Mouse (Mus musculus): ENCODE data around the gene Heca. TPM values are rescaled to one million over a fixed set of nuclear protein-coding genes. Genes with fewer than 3 reads are reported as not detected.

The Heca gene
- polyA plus RNA-seq, 1 experiment from 2014 or later: 7.2 TPM

- 91% methylated on average over 6 of the region's 6 CpGs for WGBS
- DNase-seq (ENCODE audit: low spot score): no peak
- ATAC-seq: no peak
Measured at GRCm38 (mm10) chr10:17860701-17861480, 87.0 kb downstream of the Heca start.

GRCm38 (mm10) chr10:17857647-17858261, 90.1 kb downstream of the Heca start:
- no peak overlapping the region for H3K4me3 ChIP-seq (ENCODE audit: low read depth, low read length)
- no peaks in the 10 kb centered on the region for H3K9me3 ChIP-seq (replicated peaks; ENCODE audit: control insufficient read depth, low read length)
- no peak overlapping the region for H3K4me2 ChIP-seq (ENCODE audit: low read length)
- DNase-seq (ENCODE audit: low spot score): no peak
- no peaks in the 10 kb centered on the region for H3K36me3 ChIP-seq (ENCODE audit: control insufficient read depth, insufficient read depth, low read length)
- no peak overlapping the region for H3K9ac ChIP-seq (ENCODE audit: low read length)
- H3K27ac ChIP-seq (ENCODE audit: low read depth, low read length): no peak overlapping the region
- no peak for ATAC-seq
- H3K27me3 ChIP-seq (replicated peaks; ENCODE audit: control insufficient read depth, insufficient read depth, low read length): no peaks in the 10 kb centered on the region
- no peaks in the 10 kb centered on the region for H3K4me1 ChIP-seq (ENCODE audit: control insufficient read depth, insufficient read depth, low read length)
- 91% methylated on average over 9 of the region's 9 CpGs for WGBS

More at GRCm38 (mm10) chr10:17860701-17861480, 87.0 kb downstream of the Heca start:
- no peak overlapping the region for H3K9ac ChIP-seq (ENCODE audit: low read length)
- H3K27ac ChIP-seq (ENCODE audit: low read depth, low read length): no peak overlapping the region
- no peak overlapping the region for H3K4me2 ChIP-seq (ENCODE audit: low read length)
- no peaks in the 10 kb centered on the region for H3K4me1 ChIP-seq (ENCODE audit: control insufficient read depth, insufficient read depth, low read length)
- no peaks in the 10 kb centered on the region for H3K36me3 ChIP-seq (ENCODE audit: control insufficient read depth, insufficient read depth, low read length)
- no peaks in the 10 kb centered on the region for H3K27me3 ChIP-seq (replicated peaks; ENCODE audit: control insufficient read depth, insufficient read depth, low read length)
- H3K4me3 ChIP-seq (ENCODE audit: low read depth, low read length): no peak overlapping the region
- no peaks in the 10 kb centered on the region for H3K9me3 ChIP-seq (replicated peaks; ENCODE audit: control insufficient read depth, low read length)

GRCm38 (mm10) chr10:17844781-17845537, 102.9 kb downstream of the Heca start:
- Histone ChIP-seq H3K27ac (ENCODE audit: low read depth, low read length) (no peak overlapping the region), H3K27me3 (replicated peaks; ENCODE audit: control insufficient read depth, insufficient read depth, low read length) (no peaks in the 10 kb centered on the region), H3K4me2 (ENCODE audit: low read length) (no peak overlapping the region), H3K4me3 (ENCODE audit: low read depth, low read length) (no peak overlapping the region), H3K9me3 (replicated peaks; ENCODE audit: control insufficient read depth, low read length) (0 out of 2 replicates have a peak, but pooled peaks cover 2% of the 10 kb centered on the region), H3K36me3 (ENCODE audit: control insufficient read depth, insufficient read depth, low read length) (no peaks in the 10 kb centered on the region), H3K9ac (ENCODE audit: low read length) (no peak overlapping the region), H3K4me1 (ENCODE audit: control insufficient read depth, insufficient read depth, low read length) (no peaks in the 10 kb centered on the region)
- DNase-seq (ENCODE audit: low spot score) (peak; percentile 53), ATAC-seq (peak; percentile 50; the same call in 1 of the 2 replicates)
- 53% methylated on average over 4 of the region's 4 CpGs for WGBS

GRCm38 (mm10) chr10:17842030-17842429, 105.8 kb downstream of the Heca start:
- H3K9me3 ChIP-seq (replicated peaks; ENCODE audit: control insufficient read depth, low read length): 0 out of 2 replicates have a peak, but pooled peaks cover under 1% of the 10 kb centered on the region
- 76% methylated on average over 3 of the region's 3 CpGs for WGBS
- no peak overlapping the region for H3K4me2 ChIP-seq (ENCODE audit: low read length)
- DNase-seq (ENCODE audit: low spot score) (peak; percentile 27), ATAC-seq (no peak)
- H3K9ac ChIP-seq (ENCODE audit: low read length): no peak overlapping the region
- no peaks in the 10 kb centered on the region for H3K36me3 ChIP-seq (ENCODE audit: control insufficient read depth, insufficient read depth, low read length)
- H3K27ac ChIP-seq (ENCODE audit: low read depth, low read length): no peak overlapping the region
- H3K4me1 ChIP-seq (ENCODE audit: control insufficient read depth, insufficient read depth, low read length): no peaks in the 10 kb centered on the region
- no peak overlapping the region for H3K4me3 ChIP-seq (ENCODE audit: low read depth, low read length)
- H3K27me3 ChIP-seq (replicated peaks; ENCODE audit: control insufficient read depth, insufficient read depth, low read length): no peaks in the 10 kb centered on the region

GRCm38 (mm10) chr10:17836275-17836674, 111.6 kb downstream of the Heca start:
- Histone ChIP-seq H3K4me1 (ENCODE audit: control insufficient read depth, insufficient read depth, low read length) (no peaks in the 10 kb centered on the region), H3K4me2 (ENCODE audit: low read length) (no peak overlapping the region), H3K9me3 (replicated peaks; ENCODE audit: control insufficient read depth, low read length) (no peaks in the 10 kb centered on the region), H3K36me3 (ENCODE audit: control insufficient read depth, insufficient read depth, low read length) (no peaks in the 10 kb centered on the region), H3K4me3 (ENCODE audit: low read depth, low read length) (no peak overlapping the region), H3K27ac (ENCODE audit: low read depth, low read length) (no peak overlapping the region), H3K27me3 (replicated peaks; ENCODE audit: control insufficient read depth, insufficient read depth, low read length) (no peaks in the 10 kb centered on the region), H3K9ac (ENCODE audit: low read length) (no peak overlapping the region)
- no peak for DNase-seq (ENCODE audit: low spot score)
- no peak for ATAC-seq
- 90% methylated on average over 1 of the region's 1 CpGs for WGBS

GRCm38 (mm10) chr10:17835031-17835430, 112.8 kb downstream of the Heca start:
- H3K4me1 ChIP-seq (ENCODE audit: control insufficient read depth, insufficient read depth, low read length): no peaks in the 10 kb centered on the region
- H3K9me3 ChIP-seq (replicated peaks; ENCODE audit: control insufficient read depth, low read length): no peaks in the 10 kb centered on the region
- H3K4me3 ChIP-seq (ENCODE audit: low read depth, low read length): no peak overlapping the region
- H3K9ac ChIP-seq (ENCODE audit: low read length): no peak overlapping the region
- no peak overlapping the region for H3K27ac ChIP-seq (ENCODE audit: low read depth, low read length)
- no peak for ATAC-seq
- no peaks in the 10 kb centered on the region for H3K27me3 ChIP-seq (replicated peaks; ENCODE audit: control insufficient read depth, insufficient read depth, low read length)
- 90% methylated on average over 6 of the region's 6 CpGs for WGBS
- no peaks in the 10 kb centered on the region for H3K36me3 ChIP-seq (ENCODE audit: control insufficient read depth, insufficient read depth, low read length)
- DNase-seq (ENCODE audit: low spot score): no peak
- no peak overlapping the region for H3K4me2 ChIP-seq (ENCODE audit: low read length)

- 19% methylated on average over 3 of the region's 3 CpGs for WGBS
- no peak for DNase-seq (ENCODE audit: low spot score)
- H3K9ac ChIP-seq (ENCODE audit: low read length): no peak overlapping the region
- H3K4me3 ChIP-seq (ENCODE audit: low read depth, low read length): no peak overlapping the region
- ATAC-seq: no peak
- no peak overlapping the region for H3K27ac ChIP-seq (ENCODE audit: low read depth, low read length)
- H3K9me3 ChIP-seq (replicated peaks; ENCODE audit: control insufficient read depth, low read length): no peaks in the 10 kb centered on the region
- no peaks in the 10 kb centered on the region for H3K4me1 ChIP-seq (ENCODE audit: control insufficient read depth, insufficient read depth, low read length)
- no peaks in the 10 kb centered on the region for H3K36me3 ChIP-seq (ENCODE audit: control insufficient read depth, insufficient read depth, low read length)
- H3K27me3 ChIP-seq (replicated peaks; ENCODE audit: control insufficient read depth, insufficient read depth, low read length): no peaks in the 10 kb centered on the region
- no peak overlapping the region for H3K4me2 ChIP-seq (ENCODE audit: low read length)
Measured at GRCm38 (mm10) chr10:17831041-17831440, 116.8 kb downstream of the Heca start.

GRCm38 (mm10) chr10:17829205-17829604, 118.7 kb downstream of the Heca start:
- no peaks in the 10 kb centered on the region for H3K27me3 ChIP-seq (replicated peaks; ENCODE audit: control insufficient read depth, insufficient read depth, low read length)
- DNase-seq (ENCODE audit: low spot score) (no peak), ATAC-seq (no peak)
- H3K9ac ChIP-seq (ENCODE audit: low read length): no peak overlapping the region
- no peaks in the 10 kb centered on the region for H3K36me3 ChIP-seq (ENCODE audit: control insufficient read depth, insufficient read depth, low read length)
- no peak overlapping the region for H3K27ac ChIP-seq (ENCODE audit: low read depth, low read length)
- no peak overlapping the region for H3K4me2 ChIP-seq (ENCODE audit: low read length)
- no peaks in the 10 kb centered on the region for H3K4me1 ChIP-seq (ENCODE audit: control insufficient read depth, insufficient read depth, low read length)
- no peak overlapping the region for H3K4me3 ChIP-seq (ENCODE audit: low read depth, low read length)
- no peaks in the 10 kb centered on the region for H3K9me3 ChIP-seq (replicated peaks; ENCODE audit: control insufficient read depth, low read length)
- WGBS: 95% methylated on average over 4 of the region's 4 CpGs
